Mouse (Mus musculus) urinary bladder, postnatal 0 days (tissue): Measurements from ENCODE around the gene Elf1. TPM values are rescaled to one million over a fixed set of nuclear protein-coding genes. Genes with fewer than 3 reads are reported as not detected.

Experiments used
- microRNA-seq: library from miRNA; unstranded; fragments of <30 nt; microRNA quantifications from one replicate; pipeline ENCODE4, GENCODE M21; 2016
- polyA plus RNA-seq: library from polyadenylated mRNA; unstranded; fragments of >200 nt; fragmentation: Nextera tagmentation; extraction: Ambion mirVana; gene quantifications from 2 replicates; pipeline ENCODE4 v1.2.1, GENCODE M21; 2015

The Elf1 gene
- polyA plus RNA-seq, result 19.0 and 20.2 TPM in 2 replicates

DNA sequence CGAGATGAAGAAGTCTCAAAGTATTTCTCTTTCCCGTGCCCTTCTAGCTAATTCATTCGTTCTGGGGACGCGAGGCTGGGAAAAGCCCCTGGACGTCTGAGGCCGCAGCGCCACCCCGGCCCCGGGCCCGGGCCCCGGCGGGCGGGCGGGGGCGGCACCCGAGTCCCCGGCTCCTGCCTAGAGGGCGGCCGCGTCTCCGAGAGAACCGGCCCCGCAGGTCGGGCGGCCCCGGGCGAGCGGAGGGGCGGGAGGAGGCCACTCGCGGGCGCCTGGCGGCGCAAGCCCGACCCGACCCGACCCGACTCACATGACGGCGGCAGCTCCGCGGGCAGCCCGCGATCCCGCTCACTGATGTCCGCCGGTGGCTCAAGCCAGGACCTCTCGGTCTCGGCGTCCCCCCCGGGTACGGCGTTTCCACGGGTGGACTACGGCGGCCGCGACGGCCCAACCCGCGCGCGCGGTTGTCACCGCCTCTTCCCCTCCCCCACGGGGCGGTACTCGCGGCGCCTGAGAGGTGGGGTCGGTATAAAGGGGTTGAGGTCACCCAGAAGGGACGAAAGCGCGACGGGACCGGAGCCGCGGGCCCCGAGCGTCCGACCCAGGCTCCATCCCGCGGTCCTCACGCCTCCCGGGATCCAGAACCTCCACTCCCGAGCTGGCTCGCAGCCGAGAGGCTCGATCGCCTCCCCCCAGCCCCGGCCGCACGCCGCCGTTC, at the start of gene Elf1:
Gene Elf1 (plus strand): TSS at position 571 of the 715 bp plus-strand sequence.

DNA sequence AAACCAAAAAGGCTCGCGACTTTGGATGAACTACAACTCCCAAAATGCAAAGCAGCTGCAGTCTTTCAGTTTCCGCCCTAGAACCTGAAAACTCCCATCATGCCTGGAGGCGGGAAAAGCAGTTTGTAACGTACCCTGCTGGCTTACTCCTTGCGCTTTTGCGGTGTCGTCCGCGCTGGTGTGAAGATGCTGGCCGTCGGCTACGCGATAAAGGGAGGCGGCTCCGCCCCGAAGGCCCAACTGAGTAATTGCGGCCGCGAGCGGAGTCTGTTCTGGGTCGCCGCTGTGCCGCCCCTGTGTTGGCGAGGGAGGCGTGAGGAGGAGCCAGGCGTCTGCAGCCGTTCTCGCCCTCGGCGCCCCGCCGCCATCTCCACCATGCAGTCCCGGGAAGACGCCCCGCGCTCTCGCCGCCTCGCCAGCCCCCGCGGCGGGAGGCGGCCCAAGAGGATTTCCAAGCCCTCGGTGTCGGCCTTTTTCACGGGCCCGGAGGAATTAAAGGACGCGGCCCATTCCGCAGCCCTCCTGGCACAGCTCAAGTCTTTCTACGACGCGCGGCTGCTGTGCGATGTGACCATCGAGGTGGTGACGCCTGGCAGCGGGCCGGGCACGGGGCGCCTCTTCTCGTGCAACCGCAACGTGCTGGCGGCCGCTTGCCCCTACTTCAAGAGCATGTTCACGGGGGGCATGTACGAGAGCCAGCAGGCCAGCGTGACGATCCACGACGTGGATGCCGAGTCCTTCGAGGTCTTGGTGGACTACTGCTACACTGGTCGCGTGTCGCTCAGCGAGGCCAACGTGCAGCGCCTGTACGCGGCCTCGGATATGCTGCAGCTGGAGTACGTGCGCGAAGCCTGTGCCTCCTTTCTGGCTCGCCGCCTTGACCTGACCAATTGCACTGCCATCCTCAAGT, 29.1 kb upstream of the Elf1 start, which contains the start of gene Kbtbd6:
Gene Kbtbd6 (plus strand): TSS at position 155 of the 910 bp plus-strand sequence.

DNA sequence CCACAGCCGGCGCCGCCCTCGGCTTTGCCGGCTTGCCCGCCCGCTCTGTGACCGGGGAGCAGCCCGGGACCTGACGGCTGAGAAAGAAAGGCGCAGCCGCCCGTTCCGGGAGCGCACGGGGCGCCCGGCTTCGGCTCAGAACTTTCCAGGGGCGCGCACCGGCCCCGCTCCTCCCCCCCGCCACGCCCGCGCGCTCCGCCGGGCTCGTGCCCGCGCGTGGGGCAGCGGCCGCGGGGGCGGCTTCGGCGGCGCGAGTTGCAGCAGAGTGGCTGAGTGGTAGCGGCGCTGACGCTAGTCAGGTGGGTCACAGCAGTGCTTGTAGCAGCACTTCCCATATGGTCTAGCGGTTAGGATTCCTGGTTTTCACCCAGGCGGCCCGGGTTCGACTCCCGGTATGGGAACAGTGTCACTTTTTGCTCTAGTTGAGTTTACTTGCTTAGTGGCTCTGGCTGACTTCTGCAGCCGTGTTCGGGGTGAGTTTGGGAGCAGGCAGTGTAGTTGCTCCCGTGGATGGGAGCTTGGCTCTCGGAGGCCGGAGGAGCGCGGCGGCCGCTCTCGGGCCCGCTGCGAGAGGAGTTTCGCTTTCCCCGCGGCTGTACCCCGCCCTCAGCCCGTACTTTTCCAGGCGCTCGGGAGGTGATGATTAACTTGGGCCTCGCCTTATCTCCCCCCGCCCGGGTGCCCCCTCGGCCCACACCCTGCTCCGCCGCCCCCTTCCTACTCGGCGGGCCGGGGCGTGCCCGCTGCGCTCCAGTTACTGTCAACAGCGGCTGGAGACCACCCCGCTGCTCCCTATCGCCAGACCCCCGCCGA, 551 bp downstream of the Elf1 start, which contains the start of gene Wbp4:
Gene Wbp4 (minus strand): TSS at position 182 of the 813 bp plus-strand sequence.

DNA sequence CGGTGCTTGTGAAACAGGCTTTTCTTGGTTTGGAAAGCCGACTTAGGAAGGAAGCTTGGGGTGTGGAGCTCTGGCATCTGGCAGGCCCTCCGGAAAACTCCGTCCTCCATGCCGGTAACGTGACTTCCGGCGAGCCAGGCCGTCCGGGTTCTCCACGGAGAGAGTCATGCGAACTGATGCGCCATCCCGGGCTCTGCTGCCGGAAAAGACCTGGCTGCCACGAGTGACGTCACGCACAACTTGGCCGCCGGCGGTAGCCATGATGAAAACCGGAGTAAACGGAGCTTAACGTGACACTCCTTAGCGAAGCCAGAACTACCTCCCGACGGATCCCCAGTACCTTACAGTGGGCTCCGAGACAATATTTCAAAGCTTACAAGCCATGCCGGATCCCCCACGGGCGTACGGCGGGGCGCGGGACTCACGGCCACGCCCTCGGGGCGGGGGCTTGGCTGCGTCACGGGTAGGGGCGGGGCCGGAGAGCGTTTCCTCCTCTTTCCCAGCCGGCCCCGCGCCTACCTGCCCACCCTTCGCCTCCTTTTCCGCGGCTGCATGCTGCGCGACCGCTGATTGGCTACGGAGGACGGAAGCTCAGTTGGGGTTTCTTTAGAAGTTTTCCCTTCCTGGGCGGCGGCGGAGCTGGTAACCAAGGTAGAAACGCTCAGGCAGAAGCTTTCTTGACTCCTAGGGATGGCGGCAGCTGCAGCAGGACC, 106.3 kb downstream of the Elf1 start, which contains the start of gene Sugt1:
Gene Sugt1 (plus strand): TSS at position 553 of the 713 bp plus-strand sequence.

Small RNA genes within 50 kb of the gene (microRNA-seq; reads per million reads assigned to microRNA genes)
- not detected for gene Gm27857

Other genes with a start within 250 kb of the Elf1 start
- gene Zfp957, start 233.8 kb upstream of the Elf1 start, polyA plus RNA-seq, result not detected in 2 replicates
- 36.3 and 38.3 TPM in 2 replicates for gene Rgcc, start 179.5 kb upstream of the Elf1 start, polyA plus RNA-seq
- 12.3 and 15.4 TPM in 2 replicates for gene Naa16, start 90.4 kb upstream of the Elf1 start, polyA plus RNA-seq
- gene Mtrf1, start 83.4 kb upstream of the Elf1 start, polyA plus RNA-seq, result 6.1 and 6.6 TPM in 2 replicates
- 4.4 and 4.7 TPM in 2 replicates for gene Kbtbd7, start 54.7 kb upstream of the Elf1 start, polyA plus RNA-seq
- gene Kbtbd6, start 29.4 kb upstream of the Elf1 start, polyA plus RNA-seq, result 0.27 and 0.71 TPM in 2 replicates
- 25.3 and 31.7 TPM in 2 replicates for gene Wbp4, start 326 bp downstream of the Elf1 start, polyA plus RNA-seq
- gene Sugt1, start 106.5 kb downstream of the Elf1 start, polyA plus RNA-seq, result 73.7 and 84.1 TPM in 2 replicates
- not detected in 2 replicates for gene Cnmd, start 181.0 kb downstream of the Elf1 start, polyA plus RNA-seq